Mouse (Mus musculus) c-Kit-negative CD71-positive TER-119-positive erythroid progenitor cells, embryonic 14.5 days (primary cell): Measurements from ENCODE around the gene Klrb1c.
"Not testable (repeated sequence)": the region's sequence is repeated elsewhere in the genome, so short reads cannot be mapped to it uniquely, and the experiment has no call there.

Source experiments
- DNase-seq: peaks from one replicate; pipeline ENCODE4 v3.0.0-alpha.2; 2013; ENCODE audit warnings: low read depth, low spot score

Klrb1c gene

GRCm38 (mm10) chr6:128755402-128755763, 33.6 kb downstream of the Klrb1c start:
- DNase-seq, result not testable (repeated sequence)

- DNase-seq, result not testable (repeated sequence)
Observed at GRCm38 (mm10) chr6:128754748-128755401, 34.1 kb downstream of the Klrb1c start.

- not testable (repeated sequence) for DNase-seq
Observed at GRCm38 (mm10) chr6:128754265-128754664, 34.8 kb downstream of the Klrb1c start.

GRCm38 (mm10) chr6:128753610-128754224, 35.3 kb downstream of the Klrb1c start:
- DNase-seq, result not testable (repeated sequence)

GRCm38 (mm10) chr6:128747006-128747405, 42.0 kb downstream of the Klrb1c start:
- DNase-seq, result not testable (repeated sequence)

- no peak for DNase-seq
Observed at GRCm38 (mm10) chr6:128737445-128737844, 51.6 kb downstream of the Klrb1c start.

GRCm38 (mm10) chr6:128736100-128736499, 52.9 kb downstream of the Klrb1c start:
- no peak for DNase-seq

GRCm38 (mm10) chr6:128734896-128735295, 54.1 kb downstream of the Klrb1c start:
- DNase-seq, result no peak

GRCm38 (mm10) chr6:128733908-128734679, 54.9 kb downstream of the Klrb1c start:
- DNase-seq, result no peak

GRCm38 (mm10) chr6:128732032-128732431, 57.0 kb downstream of the Klrb1c start:
- no peak for DNase-seq
